Mouse (Mus musculus) forebrain, embryonic 14.5 days (tissue): ENCODE results near the gene Rnf185. TPM values are rescaled to one million over a fixed set of nuclear protein-coding genes. Genes with fewer than 3 reads are reported as not detected.

Source experiments
- ATAC-seq: fragments of 200-750 bp; cut with Nextera tagmentation; 2 replicates; pipeline ENCODE4 v1.8.0; 2017; ENCODE audit warnings: mild to moderate bottlenecking, moderate library complexity
- DNase-seq: peaks from one replicate; pipeline ENCODE4 v3.0.0-alpha.2; 2015; ENCODE audit warnings: low spot score
- H3K27ac ChIP-seq: fragments of 300-500 bp; sonication (generic); 2 replicates; pipeline ENCODE4 v1.5.1; 2014; ENCODE audit warnings: low read depth, mild to moderate bottlenecking, control low read depth, low read length, moderate library complexity
- H3K27me3 ChIP-seq: fragments of 300-500 bp; sonication (generic); replicated peaks from 2 replicates; pipeline ENCODE4 v1.6.1; 2014; ENCODE audit warnings: low read length, control low read depth, mixed read lengths; ENCODE audit not compliant: control insufficient read depth, insufficient read depth
- H3K36me3 ChIP-seq: fragments of 300-500 bp; sonication (generic); 2 replicates; pipeline ENCODE4 v1.6.1; 2014; ENCODE audit warnings: low read length, control low read depth; ENCODE audit not compliant: control insufficient read depth, insufficient read depth
- H3K4me1 ChIP-seq: fragments of 300-500 bp; sonication (generic); 2 replicates; pipeline ENCODE4 v1.6.1; 2014; ENCODE audit warnings: antibody characterized with exemption, low read length, control low read depth; ENCODE audit not compliant: control insufficient read depth, insufficient read depth
- H3K4me2 ChIP-seq: fragments of 300-500 bp; sonication (generic); 2 replicates; pipeline ENCODE4 v1.6.1; 2014; ENCODE audit warnings: mild to moderate bottlenecking, control low read depth, low read length
- H3K4me3 ChIP-seq: fragments of 300-500 bp; sonication (generic); 2 replicates; pipeline ENCODE4 v1.5.1; 2014; ENCODE audit warnings: low read depth, low read length, control low read depth
- H3K9ac ChIP-seq: fragments of 300-500 bp; sonication (generic); 2 replicates; pipeline ENCODE4 v1.6.1; 2014; ENCODE audit warnings: mild to moderate bottlenecking, low read length, control low read depth, moderate library complexity
- H3K9me3 ChIP-seq: fragments of 300-500 bp; sonication (generic); replicated peaks from 2 replicates; pipeline ENCODE4 v1.6.1; 2016; ENCODE audit warnings: low read length, control low read depth, mixed read lengths; ENCODE audit not compliant: control insufficient read depth
- WGBS: fragments of 180-500 bp; shearing (Covaris S2); extraction: QIAGEN DNeasy Blood & Tissue Kit; methylation state at CpG from one replicate; pipeline ENCODE4 v1.1.7; 2014; 5-methylcytosine and 5-hydroxymethylcytosine counted together
- polyA plus RNA-seq: library from polyadenylated mRNA; unstranded; fragments of >200 nt; fragmentation: Nextera tagmentation; extraction: Ambion mirVana; gene quantifications from 2 replicates; pipeline ENCODE4 v1.2.1, GENCODE M21; 2014

Rnf185 gene
- polyA plus RNA-seq, 1 experiment from 2014 or later, result 56.2 TPM

- ATAC-seq (no peak), DNase-seq (no peak)
- no peak overlapping the region for H3K4me2 ChIP-seq
- H3K27me3 ChIP-seq, result no peaks in the 10 kb centered on the region
- peaks cover 4% of the 10 kb centered on the region; the same call in 1 of the 2 replicates for H3K36me3 ChIP-seq
- no peaks in the 10 kb centered on the region for H3K9me3 ChIP-seq
- no peak overlapping the region for H3K9ac ChIP-seq
- 92% methylated on average over 3 of the region's 3 CpGs for WGBS
- H3K4me1 ChIP-seq, result peaks cover 7% of the 10 kb centered on the region
- H3K27ac ChIP-seq, result no peak overlapping the region
- no peak overlapping the region for H3K4me3 ChIP-seq
These were observed 2.3 kb upstream of the Rnf185 start for GRCm38 (mm10) chr11:3454506-3454905.

DNA sequence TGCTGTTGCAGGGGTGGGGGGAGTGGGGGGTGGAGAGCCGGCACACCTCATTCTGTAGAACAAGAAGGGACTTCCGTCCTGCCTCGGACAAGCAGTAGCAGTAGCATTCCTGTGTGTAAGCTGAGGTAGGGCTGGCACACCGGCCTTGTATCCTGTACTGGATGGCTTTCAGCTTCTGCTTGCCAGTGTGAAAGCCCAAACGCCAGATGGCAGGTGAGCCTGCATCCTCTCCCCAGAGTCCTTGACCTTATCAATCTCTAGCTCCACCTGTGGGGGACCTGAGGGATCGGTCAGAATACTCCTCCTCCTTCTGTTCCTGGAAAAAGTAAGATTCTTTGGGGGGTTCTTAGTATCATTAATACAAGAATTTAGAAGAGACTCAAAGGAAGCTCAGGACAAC, 1.3 kb upstream of the Rnf185 start:
- ATAC-seq (no peak), DNase-seq (no peak)
- Histone ChIP-seq H3K36me3 (peaks cover 4% of the 10 kb centered on the region; the same call in 1 of the 2 replicates), H3K27ac (no peak overlapping the region), H3K4me3 (no peak overlapping the region), H3K4me2 (peak overlapping the region; percentile 94), H3K9ac (no peak overlapping the region), H3K9me3 (no peaks in the 10 kb centered on the region), H3K4me1 (peaks cover 7% of the 10 kb centered on the region), H3K27me3 (no peaks in the 10 kb centered on the region)
- 78% methylated on average over 6 of the region's 6 CpGs for WGBS

DNA sequence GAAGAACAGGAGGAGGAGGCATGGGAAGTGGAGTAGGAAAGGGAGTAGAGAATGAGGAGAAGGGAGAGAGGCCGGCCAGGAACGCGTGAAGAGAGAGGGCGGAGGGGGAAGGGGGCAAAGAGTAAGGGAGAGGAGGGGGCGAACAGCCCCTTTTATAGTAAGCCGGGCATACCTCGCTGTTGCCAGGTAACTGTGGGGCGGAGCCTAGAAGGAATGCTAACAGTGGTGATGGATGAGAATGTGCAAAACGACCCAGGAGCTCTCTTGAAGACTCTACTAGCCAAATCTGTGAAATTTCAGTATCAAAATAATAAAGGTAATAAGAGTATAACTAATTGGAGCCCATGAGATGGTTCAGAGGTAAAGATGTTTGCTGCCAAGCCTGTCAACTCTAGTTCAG, 606 bp upstream of the Rnf185 start:
- H3K9me3 ChIP-seq, result no peaks in the 10 kb centered on the region
- peaks cover 4% of the 10 kb centered on the region; the same call in 1 of the 2 replicates for H3K36me3 ChIP-seq
- peak overlapping the region; percentile 87 for H3K9ac ChIP-seq
- peak overlapping the region; percentile 85; the same call in 1 of the 2 replicates for H3K27ac ChIP-seq
- no peaks in the 10 kb centered on the region for H3K27me3 ChIP-seq
- H3K4me1 ChIP-seq, result peaks cover 7% of the 10 kb centered on the region
- H3K4me2 ChIP-seq, result peak overlapping the region; percentile 94
- DNase-seq, result peak; percentile 43
- peak; percentile 45 for ATAC-seq
- peak overlapping the region; percentile 89 for H3K4me3 ChIP-seq
- 0% methylated on average over 9 of the region's 9 CpGs for WGBS

- H3K27ac ChIP-seq, result peak overlapping the region; percentile 85
- peak overlapping the region; percentile 87 for H3K9ac ChIP-seq
- peak; percentile 37 for DNase-seq
- H3K4me3 ChIP-seq, result peak overlapping the region; percentile 89
- H3K9me3 ChIP-seq, result no peaks in the 10 kb centered on the region
- WGBS, result under 1% methylated on average over 20 of the region's 20 CpGs
- peaks cover 7% of the 10 kb centered on the region for H3K4me1 ChIP-seq
- ATAC-seq, result no peak; the same call in 1 of the 2 replicates
- H3K4me2 ChIP-seq, result peak overlapping the region; percentile 94
- H3K36me3 ChIP-seq, result peaks cover 4% of the 10 kb centered on the region; the same call in 1 of the 2 replicates
- H3K27me3 ChIP-seq, result no peaks in the 10 kb centered on the region
These were observed 431 bp downstream of the Rnf185 start for GRCm38 (mm10) chr11:3451701-3452163.

- H3K9me3 ChIP-seq, result no peaks in the 10 kb centered on the region
- 92% methylated on average over 8 of the region's 8 CpGs for WGBS
- no peak overlapping the region for H3K27ac ChIP-seq
- H3K4me3 ChIP-seq, result no peak overlapping the region
- H3K27me3 ChIP-seq, result no peaks in the 10 kb centered on the region
- H3K4me1 ChIP-seq, result no peaks in the 10 kb centered on the region
- DNase-seq, result no peak
- H3K36me3 ChIP-seq, result no peaks in the 10 kb centered on the region
- ATAC-seq, result no peak
- H3K4me2 ChIP-seq, result no peak overlapping the region
- H3K9ac ChIP-seq, result no peak overlapping the region
These were observed 7.3 kb downstream of the Rnf185 start for GRCm38 (mm10) chr11:3444875-3445274.

DNA sequence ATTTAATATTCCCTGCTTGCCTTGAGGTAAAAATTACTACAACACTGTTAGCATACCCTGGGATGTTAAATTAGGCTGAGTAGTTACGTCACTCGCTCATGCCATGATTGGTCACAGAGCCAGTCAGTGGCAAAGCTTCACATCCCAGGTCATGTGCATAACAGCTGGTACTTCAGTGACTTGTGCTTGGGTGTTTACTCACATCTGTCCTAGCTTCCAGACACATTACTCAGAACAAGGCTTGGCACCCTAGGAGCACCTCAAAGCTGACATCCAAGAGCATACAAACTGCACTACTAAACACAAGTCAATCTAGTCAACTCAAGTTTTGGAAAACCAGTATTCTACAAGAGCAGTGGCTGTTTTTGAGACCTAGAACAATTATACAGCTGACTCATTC, 9.1 kb downstream of the Rnf185 start:
- Histone ChIP-seq H3K27ac (no peak overlapping the region), H3K4me2 (no peak overlapping the region), H3K36me3 (no peaks in the 10 kb centered on the region), H3K27me3 (no peaks in the 10 kb centered on the region), H3K4me3 (no peak overlapping the region), H3K9ac (no peak overlapping the region), H3K4me1 (no peaks in the 10 kb centered on the region), H3K9me3 (no peaks in the 10 kb centered on the region)
- WGBS, result 94% methylated on average over 2 of the region's 2 CpGs
- ATAC-seq, result no peak
- no peak for DNase-seq

- H3K27ac ChIP-seq, result no peak overlapping the region
- H3K9me3 ChIP-seq, result no peaks in the 10 kb centered on the region
- H3K9ac ChIP-seq, result no peak overlapping the region
- no peak overlapping the region for H3K4me3 ChIP-seq
- H3K36me3 ChIP-seq, result no peaks in the 10 kb centered on the region
- no peaks in the 10 kb centered on the region for H3K4me1 ChIP-seq
- ATAC-seq, result no peak
- WGBS, result 80% methylated on average over 4 of the region's 4 CpGs
- H3K4me2 ChIP-seq, result no peak overlapping the region
- no peak for DNase-seq
- no peaks in the 10 kb centered on the region for H3K27me3 ChIP-seq
These were observed 9.5 kb downstream of the Rnf185 start for GRCm38 (mm10) chr11:3442677-3443076.

GRCm38 (mm10) chr11:3441696-3442443, 10.3 kb downstream of the Rnf185 start:
- Histone ChIP-seq H3K9me3 (no peaks in the 10 kb centered on the region), H3K4me2 (no peak overlapping the region), H3K27me3 (no peaks in the 10 kb centered on the region), H3K27ac (peak overlapping the region; percentile 55; the same call in 1 of the 2 replicates), H3K9ac (no peak overlapping the region), H3K4me1 (no peaks in the 10 kb centered on the region), H3K36me3 (no peaks in the 10 kb centered on the region), H3K4me3 (no peak overlapping the region)
- DNase-seq (peak; percentile 84), ATAC-seq (peak; percentile 71)

DNA sequence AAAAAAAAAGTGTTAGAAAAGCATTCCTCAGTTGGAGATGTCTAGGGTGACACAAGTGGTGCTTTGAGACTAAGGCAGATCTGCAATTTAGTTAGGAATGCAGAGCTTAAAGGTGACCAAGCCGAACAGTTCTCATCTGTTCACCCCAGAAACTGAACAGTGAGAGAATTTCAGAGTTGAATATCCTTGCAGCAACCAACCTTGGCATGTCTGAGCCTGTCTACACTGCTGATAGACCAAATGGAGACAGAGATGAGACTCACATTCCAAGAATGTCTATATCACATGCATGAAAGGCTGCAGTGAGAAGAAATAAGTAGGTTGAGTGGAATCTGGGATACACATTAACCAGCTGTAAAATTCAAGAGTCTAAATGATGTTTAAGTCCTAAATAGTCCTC, 14.5 kb downstream of the Rnf185 start:
- Histone ChIP-seq H3K4me3 (no peak overlapping the region), H3K9me3 (no peaks in the 10 kb centered on the region), H3K4me1 (no peaks in the 10 kb centered on the region), H3K9ac (no peak overlapping the region), H3K27ac (no peak overlapping the region), H3K4me2 (no peak overlapping the region), H3K36me3 (no peaks in the 10 kb centered on the region), H3K27me3 (no peaks in the 10 kb centered on the region)
- no peak for DNase-seq
- WGBS, result 97% methylated on average over 1 of the region's 1 CpGs
- ATAC-seq, result no peak
